Mouse (Mus musculus) hindbrain, embryonic 14.5 days (tissue): ENCODE data around the gene Antxr2. TPM values are rescaled to one million over a fixed set of nuclear protein-coding genes. Genes with fewer than 3 reads are reported as not detected.

Source experiments
- ATAC-seq: fragments of 200-750 bp; cut with Nextera tagmentation; 2 replicates; pipeline ENCODE4 v1.8.0; 2017; ENCODE audit warnings: moderate number of reproducible peaks, mild to moderate bottlenecking, moderate TSS enrichment, moderate library complexity; ENCODE audit not compliant: low FRiP score
- DNase-seq: peaks from one replicate; pipeline ENCODE4 v3.0.0-alpha.2; 2015; ENCODE audit warnings: low spot score
- H3K27ac ChIP-seq: fragments of 300-500 bp; sonication (generic); 2 replicates; pipeline ENCODE4 v1.5.1; 2014; ENCODE audit warnings: mild to moderate bottlenecking, moderate library complexity
- H3K27me3 ChIP-seq: fragments of 300-500 bp; sonication (generic); 2 replicates; pipeline ENCODE4 v1.6.1; 2014; ENCODE audit warnings: mild to moderate bottlenecking, low read length, mixed read lengths; ENCODE audit not compliant: control insufficient read depth, insufficient read depth
- H3K36me3 ChIP-seq: fragments of 300-500 bp; sonication (generic); replicated peaks from 2 replicates; pipeline ENCODE4 v1.6.1; 2014; ENCODE audit not compliant: control insufficient read depth, insufficient read depth
- H3K4me1 ChIP-seq: fragments of 300-500 bp; sonication (generic); replicated peaks from 2 replicates; pipeline ENCODE4 v1.6.1; 2014; ENCODE audit warnings: antibody characterized with exemption, low read length, mixed read lengths; ENCODE audit not compliant: control insufficient read depth, insufficient read depth
- H3K4me2 ChIP-seq: fragments of 300-500 bp; sonication (generic); replicated peaks from 2 replicates; pipeline ENCODE4 v1.6.1; 2014; ENCODE audit warnings: mild to moderate bottlenecking, moderate library complexity
- H3K4me3 ChIP-seq: fragments of 300-500 bp; sonication (generic); replicated peaks from 2 replicates; pipeline ENCODE4 v1.5.1; 2014; ENCODE audit warnings: mild to moderate bottlenecking, low read length
- H3K9ac ChIP-seq: fragments of 300-500 bp; sonication (generic); 2 replicates; pipeline ENCODE4 v1.6.1; 2014
- H3K9me3 ChIP-seq: fragments of 300-500 bp; sonication (generic); 2 replicates; pipeline ENCODE4 v1.6.1; 2016; ENCODE audit warnings: low read length; ENCODE audit not compliant: control insufficient read depth
- WGBS: fragments of 180-500 bp; shearing (Covaris S2); extraction: QIAGEN DNeasy Blood & Tissue Kit; methylation state at CpG from one replicate; pipeline ENCODE4 v1.1.7; 2014; 5-methylcytosine and 5-hydroxymethylcytosine counted together
- polyA plus RNA-seq: library from polyadenylated mRNA; unstranded; fragments of >200 nt; fragmentation: Nextera tagmentation; extraction: Ambion mirVana; gene quantifications from 2 replicates; pipeline ENCODE4 v1.2.1, GENCODE M21; 2014

The Antxr2 gene
- polyA plus RNA-seq, 1 experiment from 2014 or later = 3.8 TPM

DNA sequence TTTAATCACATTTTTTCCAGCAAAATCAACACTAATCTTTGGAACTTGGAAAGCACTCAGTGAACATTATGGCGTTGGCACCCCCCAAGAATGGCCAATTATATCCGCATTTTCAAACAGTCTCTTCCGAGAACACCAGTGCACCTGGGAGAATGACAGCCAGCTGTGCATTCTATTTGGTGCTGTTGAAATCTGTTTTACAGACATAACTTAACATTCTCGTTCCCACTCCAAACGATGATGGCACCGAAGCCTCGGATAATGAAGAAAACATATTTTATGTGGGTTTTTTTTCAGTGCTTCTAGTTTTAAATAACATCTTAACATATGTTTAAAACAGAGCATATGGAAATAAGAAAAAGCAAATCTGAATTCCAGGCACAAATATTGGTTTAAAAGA lies 129.7 kb downstream of the Antxr2 start:
- H3K4me3 ChIP-seq = no peak overlapping the region
- H3K27ac ChIP-seq = no peak overlapping the region
- no peak for DNase-seq
- H3K36me3 ChIP-seq = no peaks in the 10 kb centered on the region
- H3K4me1 ChIP-seq = no peaks in the 10 kb centered on the region
- no peak overlapping the region for H3K9ac ChIP-seq
- 85% methylated on average over 7 of the region's 7 CpGs for WGBS
- no peaks in the 10 kb centered on the region for H3K9me3 ChIP-seq
- ATAC-seq = no peak
- no peak overlapping the region for H3K4me2 ChIP-seq
- H3K27me3 ChIP-seq = no peaks in the 10 kb centered on the region

DNA sequence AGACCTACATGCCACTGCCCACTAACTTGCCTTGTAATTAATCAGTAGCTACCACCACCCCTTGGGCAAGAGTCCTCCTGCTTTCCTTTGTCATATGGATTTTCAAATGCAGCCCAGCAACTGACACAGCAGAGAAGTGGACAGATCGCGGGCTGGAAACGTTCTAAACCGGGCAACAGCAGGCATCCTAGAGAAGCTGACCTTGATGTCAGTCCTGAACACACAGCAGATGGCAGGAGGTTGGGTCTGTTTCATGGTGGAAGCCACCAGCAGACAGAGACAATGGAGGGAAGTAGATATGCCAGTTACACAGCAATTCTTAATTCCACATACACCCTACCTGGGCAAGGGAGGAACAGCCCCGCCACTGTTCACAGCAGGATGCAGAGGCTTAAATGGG lies 131.5 kb downstream of the Antxr2 start:
- H3K9ac ChIP-seq = no peak overlapping the region
- no peaks in the 10 kb centered on the region for H3K27me3 ChIP-seq
- no peaks in the 10 kb centered on the region for H3K4me1 ChIP-seq
- H3K4me2 ChIP-seq = no peak overlapping the region
- H3K4me3 ChIP-seq = no peak overlapping the region
- DNase-seq = no peak
- peaks cover 9% of the 10 kb centered on the region; the same call in 1 of the 2 replicates for H3K9me3 ChIP-seq
- H3K27ac ChIP-seq = no peak overlapping the region
- H3K36me3 ChIP-seq = no peaks in the 10 kb centered on the region
- no peak for ATAC-seq
- WGBS = 75% methylated on average over 5 of the region's 5 CpGs

DNA sequence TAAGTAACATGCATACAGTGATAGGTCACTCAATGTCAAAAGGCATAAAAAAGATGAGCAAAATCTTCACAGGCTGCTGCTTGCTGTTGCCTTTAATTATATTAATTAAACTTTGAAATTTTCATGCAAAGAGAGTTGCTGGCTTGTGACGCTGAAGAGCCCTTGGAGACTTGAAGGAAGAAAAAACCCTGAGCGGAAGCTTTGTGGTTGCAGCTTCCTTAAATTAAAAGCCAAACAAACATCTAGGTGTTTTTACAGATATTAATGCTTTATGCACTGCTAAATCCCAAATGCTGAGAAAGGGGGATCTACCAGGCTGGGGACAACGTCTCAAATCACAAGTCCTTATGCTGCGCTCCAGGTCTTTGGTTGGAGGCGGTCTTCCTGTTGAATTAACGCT lies 145.4 kb downstream of the Antxr2 start:
- no peak overlapping the region for H3K9ac ChIP-seq
- no peaks in the 10 kb centered on the region for H3K9me3 ChIP-seq
- WGBS = 84% methylated on average over 6 of the region's 6 CpGs
- no peaks in the 10 kb centered on the region for H3K4me1 ChIP-seq
- H3K36me3 ChIP-seq = no peaks in the 10 kb centered on the region; the same call in 1 of the 2 replicates
- no peak overlapping the region for H3K4me3 ChIP-seq
- no peaks in the 10 kb centered on the region for H3K27me3 ChIP-seq
- H3K4me2 ChIP-seq = no peak overlapping the region
- DNase-seq (no peak), ATAC-seq (no peak)
- H3K27ac ChIP-seq = no peak overlapping the region

DNA sequence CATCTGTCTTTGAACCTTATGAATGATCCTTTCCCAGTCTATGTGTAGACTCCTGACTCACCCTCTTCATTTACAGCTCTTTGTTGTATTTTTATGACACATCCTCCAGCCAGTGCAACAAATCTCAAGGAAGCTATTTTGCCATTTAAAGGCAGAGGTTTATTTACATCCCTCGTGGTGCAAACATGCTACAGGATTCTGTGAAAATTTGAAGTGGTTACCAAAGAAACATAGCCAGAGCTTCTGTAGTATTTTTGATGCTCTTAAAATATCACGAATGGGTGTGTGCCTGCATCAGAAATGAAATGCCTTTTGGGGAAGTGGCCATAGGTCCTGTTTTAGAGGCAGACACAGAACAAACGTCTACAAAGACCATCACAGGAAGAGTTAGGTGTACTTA lies 146.7 kb downstream of the Antxr2 start:
- 84% methylated on average over 3 of the region's 3 CpGs for WGBS
- no peaks in the 10 kb centered on the region for H3K9me3 ChIP-seq
- DNase-seq = no peak

DNA sequence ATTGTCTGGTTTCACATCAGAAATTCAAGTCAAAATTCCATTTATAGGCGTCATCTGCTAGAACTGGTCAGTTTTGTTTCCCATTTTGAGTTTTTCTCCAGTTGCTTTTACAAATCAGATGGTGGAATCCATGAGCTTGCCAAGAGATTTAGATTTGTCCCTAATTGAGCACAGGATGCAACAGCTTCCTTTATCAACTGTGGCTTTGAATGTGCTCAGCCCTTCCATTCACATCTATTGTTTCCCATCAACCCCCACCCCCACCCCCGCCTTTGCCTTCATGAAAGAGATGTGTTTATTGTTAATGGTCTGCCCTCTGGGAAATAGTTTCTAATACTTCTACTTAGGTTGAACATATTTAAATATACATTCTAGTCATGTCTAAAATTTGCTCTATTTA lies 149.4 kb downstream of the Antxr2 start:
- H3K4me1 ChIP-seq = no peaks in the 10 kb centered on the region
- 72% methylated on average over 2 of the region's 2 CpGs for WGBS
- no peaks in the 10 kb centered on the region for H3K9me3 ChIP-seq
- DNase-seq (no peak), ATAC-seq (no peak)
- H3K4me3 ChIP-seq = no peak overlapping the region
- no peak overlapping the region for H3K27ac ChIP-seq
- H3K27me3 ChIP-seq = no peaks in the 10 kb centered on the region
- H3K36me3 ChIP-seq = no peaks in the 10 kb centered on the region; the same call in 1 of the 2 replicates
- H3K4me2 ChIP-seq = no peak overlapping the region
- no peak overlapping the region for H3K9ac ChIP-seq

More for the DNA sequence above, 146.7 kb downstream of the Antxr2 start:
- no peaks in the 10 kb centered on the region for H3K27me3 ChIP-seq
- no peak overlapping the region for H3K4me2 ChIP-seq
- H3K36me3 ChIP-seq = no peaks in the 10 kb centered on the region; the same call in 1 of the 2 replicates
- ATAC-seq = no peak
- no peaks in the 10 kb centered on the region for H3K4me1 ChIP-seq
- H3K4me3 ChIP-seq = no peak overlapping the region
- H3K9ac ChIP-seq = no peak overlapping the region
- H3K27ac ChIP-seq = no peak overlapping the region

DNA sequence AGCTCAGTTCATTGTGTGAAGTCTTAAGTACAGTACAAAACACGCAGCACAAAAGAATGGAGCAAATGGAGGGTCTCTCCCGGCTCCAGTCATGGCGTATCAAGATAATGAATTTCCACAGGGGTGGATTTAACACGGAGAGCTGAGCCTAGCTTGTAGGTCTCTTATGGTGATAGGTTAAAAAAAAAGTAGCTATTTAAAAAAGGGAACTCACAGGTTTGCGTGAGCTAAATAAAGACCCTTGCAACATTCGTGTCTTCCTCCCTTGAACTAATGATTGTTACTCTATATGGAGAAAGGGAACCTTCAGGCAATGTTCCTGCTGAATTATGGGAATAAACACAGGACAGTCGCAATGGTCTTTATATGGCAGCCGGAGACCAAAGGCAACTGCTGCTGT lies 150.7 kb downstream of the Antxr2 start:
- 67% methylated on average over 8 of the region's 8 CpGs for WGBS
- Histone ChIP-seq H3K9ac (no peak overlapping the region), H3K4me2 (no peak overlapping the region), H3K27ac (no peak overlapping the region), H3K4me1 (no peaks in the 10 kb centered on the region), H3K36me3 (no peaks in the 10 kb centered on the region; the same call in 1 of the 2 replicates), H3K4me3 (no peak overlapping the region), H3K9me3 (no peaks in the 10 kb centered on the region), H3K27me3 (no peaks in the 10 kb centered on the region)
- no peak for DNase-seq
- no peak for ATAC-seq

DNA sequence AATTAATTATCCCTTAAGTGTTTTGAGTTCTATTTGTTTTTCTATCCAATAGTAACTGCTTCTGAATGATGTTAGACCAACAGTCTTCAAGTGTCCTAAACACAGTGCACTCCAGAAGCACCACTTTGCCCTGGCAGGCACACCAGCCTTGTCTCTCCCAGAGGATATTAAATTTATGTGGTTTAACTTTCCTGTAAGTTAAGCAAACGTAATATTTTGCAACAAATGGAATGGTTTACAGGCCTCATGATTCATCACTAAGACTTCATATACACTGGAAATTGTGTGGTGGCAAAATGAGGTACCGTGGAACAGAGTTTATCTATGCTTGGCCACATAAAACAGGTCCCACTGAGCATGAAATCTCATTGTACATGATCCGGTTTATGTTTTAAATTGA lies 152.0 kb downstream of the Antxr2 start:
- DNase-seq (no peak), ATAC-seq (no peak)
- no peaks in the 10 kb centered on the region for H3K9me3 ChIP-seq
- no peaks in the 10 kb centered on the region for H3K36me3 ChIP-seq
- no peaks in the 10 kb centered on the region for H3K27me3 ChIP-seq
- H3K4me1 ChIP-seq = no peaks in the 10 kb centered on the region
- no peak overlapping the region for H3K4me3 ChIP-seq
- H3K27ac ChIP-seq = no peak overlapping the region
- 53% methylated on average over 3 of the region's 3 CpGs for WGBS
- no peak overlapping the region for H3K9ac ChIP-seq
- no peak overlapping the region for H3K4me2 ChIP-seq

DNA sequence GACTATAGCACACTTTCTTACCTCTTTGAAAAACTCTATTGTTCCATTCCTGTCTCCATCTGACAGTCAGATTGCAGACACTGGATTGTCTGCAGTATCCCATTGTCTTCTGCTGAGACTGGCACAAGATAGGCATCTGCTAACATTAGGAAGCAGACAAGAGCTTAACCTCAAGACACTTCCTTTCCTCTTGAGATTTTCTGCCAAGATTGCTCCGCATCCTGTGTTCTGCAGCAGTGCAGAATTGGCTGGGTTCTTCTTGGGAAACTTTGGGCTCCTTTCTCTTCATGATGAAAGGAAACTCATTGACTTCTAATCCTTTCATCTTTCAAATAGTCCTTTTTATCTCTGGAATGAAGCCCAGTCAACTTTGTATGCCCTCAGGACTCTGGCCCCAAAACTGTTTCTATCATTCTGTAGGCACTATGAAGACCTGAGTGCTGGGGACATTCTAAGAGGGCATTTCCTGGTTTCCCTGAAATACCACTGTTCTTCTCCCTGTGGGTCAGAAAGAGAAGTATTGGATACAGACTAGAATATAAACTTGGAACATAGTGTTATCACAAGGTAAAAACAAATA lies 152.5 kb downstream of the Antxr2 start:
- H3K9ac ChIP-seq = no peak overlapping the region
- H3K4me3 ChIP-seq = no peak overlapping the region
- no peak overlapping the region for H3K4me2 ChIP-seq
- H3K9me3 ChIP-seq = no peaks in the 10 kb centered on the region
- H3K27me3 ChIP-seq = no peaks in the 10 kb centered on the region
- no peak overlapping the region for H3K27ac ChIP-seq
- 48% methylated on average over 1 of the region's 1 CpGs for WGBS
- H3K36me3 ChIP-seq = no peaks in the 10 kb centered on the region
- ATAC-seq (no peak), DNase-seq (no peak)
- no peaks in the 10 kb centered on the region for H3K4me1 ChIP-seq

DNA sequence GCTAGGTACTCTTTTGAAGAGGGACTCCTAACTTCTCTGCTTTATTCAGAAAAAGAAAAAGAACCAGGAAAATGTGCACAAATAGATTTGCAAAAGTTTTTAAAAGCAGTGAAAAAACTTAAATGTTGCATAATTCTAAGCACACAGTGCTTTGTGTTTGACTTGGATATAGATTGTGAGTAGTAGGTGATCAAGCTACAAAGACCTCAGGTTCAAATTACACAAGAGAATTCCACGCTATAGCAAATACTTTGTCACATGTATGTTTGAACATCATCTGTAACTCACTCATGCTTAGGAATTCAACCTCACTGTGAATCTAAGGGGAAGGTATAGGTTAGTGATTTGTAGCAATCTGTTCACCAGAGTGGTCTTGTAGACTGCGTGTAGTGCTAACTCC lies 153.9 kb downstream of the Antxr2 start:
- 93% methylated on average over 2 of the region's 2 CpGs for WGBS
- no peak overlapping the region for H3K9ac ChIP-seq
- H3K4me3 ChIP-seq = no peak overlapping the region
- H3K27ac ChIP-seq = no peak overlapping the region
- no peaks in the 10 kb centered on the region for H3K4me1 ChIP-seq
- ATAC-seq = no peak
- no peaks in the 10 kb centered on the region for H3K27me3 ChIP-seq
- DNase-seq = no peak
- no peak overlapping the region for H3K4me2 ChIP-seq
- H3K36me3 ChIP-seq = no peaks in the 10 kb centered on the region
- no peaks in the 10 kb centered on the region for H3K9me3 ChIP-seq

DNA sequence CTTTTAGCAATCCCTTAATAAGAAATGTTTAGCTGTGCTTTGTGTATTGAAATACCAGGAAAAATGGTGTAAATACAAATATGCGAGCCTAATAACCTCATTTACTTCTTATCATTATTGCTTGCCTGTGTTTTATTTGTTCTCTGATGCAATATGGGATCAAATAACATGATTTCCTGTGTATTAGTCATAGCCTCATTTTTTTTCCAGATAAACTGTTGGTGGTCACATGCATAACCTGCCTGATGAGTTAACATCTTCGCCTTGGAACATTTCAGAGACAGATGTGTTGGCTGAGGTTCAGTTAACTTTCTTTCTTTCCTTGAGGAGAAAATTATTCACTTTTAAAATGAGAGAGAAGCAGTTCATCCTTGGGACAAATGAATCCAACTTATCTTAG lies 162.9 kb downstream of the Antxr2 start:
- no peaks in the 10 kb centered on the region for H3K4me1 ChIP-seq
- H3K27me3 ChIP-seq = no peaks in the 10 kb centered on the region
- H3K9ac ChIP-seq = no peak overlapping the region
- DNase-seq = no peak
- no peak overlapping the region for H3K4me3 ChIP-seq
- 88% methylated on average over 2 of the region's 2 CpGs for WGBS
- H3K9me3 ChIP-seq = no peaks in the 10 kb centered on the region
- no peak for ATAC-seq
- H3K4me2 ChIP-seq = no peak overlapping the region
- no peak overlapping the region for H3K27ac ChIP-seq
- H3K36me3 ChIP-seq = no peaks in the 10 kb centered on the region
